Comparison of ENCODE assay signal across 8 mouse cellular contexts in the genomic region with DNA sequence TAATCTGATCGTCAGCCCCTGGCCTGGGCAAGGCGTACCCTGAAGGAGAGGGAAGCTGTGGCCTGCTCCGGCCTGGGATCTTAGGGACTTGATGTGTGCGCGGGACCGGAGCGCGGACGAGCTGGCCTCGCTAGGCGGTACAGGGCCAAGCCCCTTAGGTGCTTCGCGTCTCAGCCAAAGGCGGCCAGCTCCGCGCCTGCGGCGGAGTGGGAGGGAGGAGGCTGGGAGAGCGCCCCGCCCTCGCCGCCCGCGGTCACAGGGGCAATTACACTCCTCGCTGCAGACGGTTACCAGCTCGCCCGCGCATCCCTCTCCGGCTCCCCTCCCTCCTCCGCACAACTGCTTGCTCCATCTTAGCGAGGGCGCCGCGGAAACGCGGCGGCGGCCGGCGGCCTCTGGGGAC.
DNase-seq lines count a peak whose midpoint lies in the region; ATAC-seq and TF ChIP-seq lines count a peak whose summit lies in the region.

No protein-coding gene starts in this region.

- H3K9ac ChIP-seq in liver, embryonic 11.5 days (ENCODE audit: low read depth, low read length), result peak overlapping the region; percentile 67

- H3ac ChIP-seq in myocyte (ENCODE audit: control insufficient read depth, insufficient read length), result no peak overlapping the region

- peak overlapping the region; percentile 41 for H3K4me3 ChIP-seq in liver, embryonic 11.5 days (ENCODE audit: low read depth, low read length)
- peak overlapping the region; percentile 4 for H3K4me3 ChIP-seq in myocyte

- H3K27ac ChIP-seq in liver, embryonic 11.5 days (ENCODE audit: low read depth, low read length), result peak overlapping the region; percentile 79

- H3K27me3 ChIP-seq in liver, embryonic 11.5 days (replicated peaks; ENCODE audit: control insufficient read depth, insufficient read depth, low read length), result peaks cover 49% of the 10 kb centered on the region
- no peaks in the 10 kb centered on the region for H3K27me3 ChIP-seq in myocyte (ENCODE audit: control insufficient read depth, insufficient read depth, insufficient read length)

- TF ChIP-seq POLR2A in myocyte (IDR thresholded peaks at IDR 0.05; ENCODE audit: insufficient read length, low read depth), result no peak

- H3K4me2 ChIP-seq in liver, embryonic 11.5 days, result peak overlapping the region; percentile 74
- peak overlapping the region; percentile 64 for H3K4me2 ChIP-seq in myocyte (ENCODE audit: low read depth)

- H3K9me3 ChIP-seq in liver, embryonic 11.5 days (ENCODE audit: control insufficient read depth, low read length), result no peaks in the 10 kb centered on the region

- 3% methylated on average over 32 of the region's 41 CpGs for WGBS in liver, embryonic 11.5 days

- H3K4me1 ChIP-seq in liver, embryonic 11.5 days (replicated peaks; ENCODE audit: control insufficient read depth, insufficient read depth, low read length), result peaks cover 29% of the 10 kb centered on the region

- peak; percentile 95 for ATAC-seq in inflammation-experienced regulatory T-cells, adult 6 months
- ATAC-seq in liver, embryonic 11.5 days (replicated peaks; ENCODE audit: low FRiP score), result peak; percentile 84

- no peaks in the 10 kb centered on the region for H3K36me3 ChIP-seq in liver, embryonic 11.5 days (ENCODE audit: control insufficient read depth, insufficient read depth, low read length)
- H3K36me3 ChIP-seq in myocyte (ENCODE audit: control insufficient read depth, insufficient read depth), result no peaks in the 10 kb centered on the region

- DNase-seq in layer of hippocampus, adult 11-12 months (ENCODE audit: low spot score), result peak; percentile 44
- no peak for DNase-seq in layer of hippocampus, adult 9-10 months (ENCODE audit: low spot score)
- DNase-seq in cerebellum, postnatal 36 days, result peak; percentile 27 to 41
- DNase-seq in gastrocnemius, postnatal 25 days, result peak; percentile 64
- DNase-seq in liver, embryonic 11.5 days (ENCODE audit: low spot score), result peak; percentile 74
- DNase-seq in spleen, postnatal 36 days (ENCODE audit: low spot score in 2 of 2), result peak; percentile 70 to 71

- H3K79me2 ChIP-seq in myocyte (ENCODE audit: control insufficient read depth, insufficient read depth), result no peaks in the 10 kb centered on the region

TF ChIP-seq in myocyte, 11 proteins besides CTCF, POLR2A, EP300 and RAD21:
- no peak for TF ChIP-seq CEBPB (IDR thresholded peaks at IDR 0.05; ENCODE audit: insufficient read depth, poor library complexity, severe bottlenecking)
- TF ChIP-seq MYOD1 (IDR thresholded peaks at IDR 0.05; ENCODE audit: control insufficient read depth in 1 of 3, insufficient read length in 2 of 3, low read depth in 2 of 3), result no peak
